In the genomic region with DNA sequence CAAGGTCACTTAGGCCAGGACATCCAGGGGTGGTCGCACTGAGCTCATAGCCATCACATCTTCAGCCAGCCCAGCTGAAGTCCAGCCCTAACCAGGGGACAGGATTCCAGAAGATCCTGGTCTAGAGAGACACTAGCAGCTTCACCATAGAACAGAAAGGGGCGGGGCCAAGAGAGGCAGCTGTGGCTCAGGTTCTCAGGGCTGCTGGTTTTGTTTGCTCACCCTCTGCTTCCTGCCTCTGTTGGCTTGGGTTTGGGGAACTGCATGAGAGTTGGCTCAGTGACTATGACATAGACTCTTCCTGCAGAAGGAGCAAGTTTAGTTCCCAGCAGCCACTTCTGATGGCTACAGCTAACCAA, we compare ENCODE assay signal across 8 mouse cellular contexts. TPM values are rescaled to one million over a fixed set of nuclear protein-coding genes. Genes with fewer than 3 reads are reported as not detected.
DNase-seq lines count a peak whose midpoint lies in the region; ATAC-seq and TF ChIP-seq lines count a peak whose summit lies in the region.

No protein-coding gene starts in this region.

- peak; percentile 54 for DNase-seq in cerebellum, adult 11-12 months
- DNase-seq in cerebellum, adult 2 months = no peak
- peak; percentile 91 for DNase-seq in CH12.LX (ENCODE audit: extremely low read depth)
- peak; percentile 34 to 51 for DNase-seq in heart, postnatal 14 days
- DNase-seq in embryo, embryonic 10 days (ENCODE audit: low spot score) = no peak
- DNase-seq in urinary bladder, postnatal 25 days (ENCODE audit: low spot score) = no peak

- H3K27ac ChIP-seq in cerebellum, adult 2 months (ENCODE audit: insufficient read depth, low read length) = no peak overlapping the region
- peak overlapping the region; percentile 27 for H3K27ac ChIP-seq in CH12.LX (ENCODE audit: insufficient read depth, low read depth)
- H3K27ac ChIP-seq in forebrain, embryonic 16.5 days (ENCODE audit: low read length) = no peak overlapping the region

- no peak for TF ChIP-seq EP300 in CH12.LX (IDR thresholded peaks at IDR 0.05; ENCODE audit: low read length)

- no peaks in the 10 kb centered on the region for H3K9me3 ChIP-seq in CH12.LX (replicated peaks; ENCODE audit: low read length)
- H3K9me3 ChIP-seq in forebrain, embryonic 16.5 days (ENCODE audit: control insufficient read depth, low read length) = no peaks in the 10 kb centered on the region

- no peak overlapping the region for H3K4me2 ChIP-seq in CH12.LX (ENCODE audit: insufficient read depth, low read depth, poor library complexity, severe bottlenecking)
- H3K4me2 ChIP-seq in forebrain, embryonic 16.5 days (ENCODE audit: low read length) = no peak overlapping the region

- H3K79me2 ChIP-seq in CH12.LX (replicated peaks; ENCODE audit: control insufficient read depth, extremely low read depth, insufficient read depth, poor library complexity, severe bottlenecking) = peaks cover 10% of the 10 kb centered on the region

- peaks cover 12% of the 10 kb centered on the region for H3K4me1 ChIP-seq in cerebellum, adult 2 months (ENCODE audit: control insufficient read depth, insufficient read depth, low read length)
- peaks cover 12 to 45% of the 10 kb centered on the region in 2 experiments for H3K4me1 ChIP-seq in CH12.LX (ENCODE audit: control insufficient read depth in 1 of 2, insufficient read depth in 2 of 2)
- H3K4me1 ChIP-seq in forebrain, embryonic 16.5 days (replicated peaks; ENCODE audit: control insufficient read depth, insufficient read depth, low read length) = peaks cover 21% of the 10 kb centered on the region

- TF ChIP-seq RAD21 in CH12.LX (IDR thresholded peaks at IDR 0.05; ENCODE audit: low read depth, low read length) = no peak

- peak; percentile 51 for ATAC-seq in monocyte, adult 5-6 weeks (replicated peaks; ENCODE audit: insufficient number of reproducible peaks, low FRiP score, low TSS enrichment, poor library complexity, severe bottlenecking)
- no peak for ATAC-seq in forebrain, embryonic 16.5 days

- no peak for TF ChIP-seq CTCF in cerebellum, adult 2 months (IDR thresholded peaks at IDR 0.05; ENCODE audit: borderline replicate concordance, insufficient read depth, low read depth, low read length)
- no peak for TF ChIP-seq CTCF in CH12.LX (conservative IDR thresholded peaks at IDR 0.05 in 1 of 2, IDR thresholded peaks at IDR 0.05 in 1 of 2; ENCODE audit: low read depth in 2 of 2, low read length in 2 of 2)

- no peak overlapping the region for H3K9ac ChIP-seq in CH12.LX (ENCODE audit: insufficient read depth, low read depth)
- no peak overlapping the region for H3K9ac ChIP-seq in forebrain, embryonic 16.5 days (replicated peaks; ENCODE audit: low read depth, low read length)

- H3K27me3 ChIP-seq in cerebellum, adult 2 months (ENCODE audit: control insufficient read depth, insufficient read depth, low read length) = no peaks in the 10 kb centered on the region
- H3K27me3 ChIP-seq in CH12.LX (replicated peaks) = no peaks in the 10 kb centered on the region
- no peaks in the 10 kb centered on the region for H3K27me3 ChIP-seq in forebrain, embryonic 16.5 days (replicated peaks; ENCODE audit: control insufficient read depth, insufficient read depth, low read length)

- dilution Hi-C loops in CH12.LX (cut with MboI; ENCODE audit: extremely low pct_ligation_motif_present, extremely low pct_unique_long_range_greater_than_20kb, low sequenced_read_pairs) = no loop called here

- in situ Hi-C loops in CH12.LX (cut with MboI; ENCODE audit: low pct_ligation_motif_present, low pct_unique_long_range_greater_than_20kb, low sequenced_read_pairs) = no loop called here

- TF ChIP-seq POLR2A in cerebellum, adult 2 months (IDR thresholded peaks at IDR 0.05; ENCODE audit: borderline replicate concordance, insufficient read depth, low read length) = no peak
- no peak for TF ChIP-seq POLR2A in CH12.LX (IDR thresholded peaks at IDR 0.05; ENCODE audit: low read depth, low read length)

- H3K36me3 ChIP-seq in CH12.LX (replicated peaks in 1 of 2; ENCODE audit: control insufficient read depth in 1 of 2, insufficient read depth in 1 of 2, low read length in 1 of 2) = peaks cover 8 to 19% of the 10 kb centered on the region in 2 experiments
- H3K36me3 ChIP-seq in forebrain, embryonic 16.5 days (ENCODE audit: control insufficient read depth, insufficient read depth) = peaks cover 4% of the 10 kb centered on the region; the same call in 1 of the 2 replicates

- intact Hi-C loops in heart, postnatal 14 days (cut with DNase I) = no loop called here

- no peak overlapping the region for H3K4me3 ChIP-seq in cerebellum, adult 2 months (replicated peaks; ENCODE audit: insufficient read depth, low read depth, low read length)
- no peak overlapping the region for H3K4me3 ChIP-seq in CH12.LX (replicated peaks in 1 of 3; ENCODE audit: low read depth in 2 of 3, low read length in 2 of 3, poor library complexity in 1 of 3)
- no peak overlapping the region for H3K4me3 ChIP-seq in forebrain, embryonic 16.5 days (replicated peaks; ENCODE audit: low read length)

- 93% methylated on average over 2 of the region's 2 CpGs for WGBS in cerebellum, adult 2 months
- WGBS in forebrain, embryonic 16.5 days = 96% methylated on average over 2 of the region's 2 CpGs

TF ChIP-seq in CH12.LX, 34 proteins besides CTCF, POLR2A, EP300 and RAD21:
- TF ChIP-seq MAFK (IDR thresholded peaks at IDR 0.05; ENCODE audit: insufficient replicate concordance, low read length) (no peak), ELF1 (IDR thresholded peaks at IDR 0.05; ENCODE audit: low read depth, low read length) (0 out of 2 replicates have a peak, but pooled peaks have one; percentile 45), ETS1 (conservative IDR thresholded peaks at IDR 0.05; ENCODE audit: low read depth, low read length) (0 out of 2 replicates have a peak, but pooled peaks have one; percentile 8), POLR2AphosphoS2 (IDR thresholded peaks at IDR 0.05; ENCODE audit: low read depth, low read length) (no peak), PAX5 (IDR thresholded peaks at IDR 0.05; ENCODE audit: low read length) (no peak), UBTF (IDR thresholded peaks at IDR 0.05; ENCODE audit: low read depth, low read length) (no peak), JUND (conservative IDR thresholded peaks at IDR 0.05; ENCODE audit: low read depth, low read length) (no peak), E2F4 (IDR thresholded peaks at IDR 0.05; ENCODE audit: insufficient replicate concordance, low read depth, low read length) (no peak)
TF ChIP-seq in CH12.LX: peak in this region for 2.

RNA-seq across cellular contexts. Expression of a gene that starts 1.9 kb away (rescaled TPM):
- 32.0 and 34.7 TPM in 2 replicates for polyA plus RNA-seq in cerebellum, adult 2 months (2012; rRNA removed)
- 12.0 and 14.4 TPM in 2 replicates for total RNA-seq in CH12.LX (2012; rRNA removed)
- total RNA-seq in CH12.LX (2014; rRNA removed) = 5.0 and 5.2 TPM in 2 replicates
- polyA plus RNA-seq in CH12.LX (2012; ENCODE audit: insufficient read length, low read depth) = 13.1 and 16.5 TPM in 2 replicates
- total RNA-seq in heart, postnatal 14 days (2021) = 10 to 100 TPM; 10.7 to 10.8 TPM
- total RNA-seq in monocyte, adult 5-6 weeks (2017) = 9.1 to 21.0 TPM (median 12.5 TPM) in 3 replicates
- polyA plus RNA-seq in forebrain, embryonic 16.5 days (2015; fragmentation: Nextera tagmentation; extraction: Ambion mirVana) = 16.2 and 19.9 TPM in 2 replicates

RNA-seq across cellular contexts. Expression of a gene that starts 27.2 kb away (rescaled TPM):
- polyA plus RNA-seq in cerebellum, adult 2 months (2012; rRNA removed) = 3.3 and 3.7 TPM in 2 replicates
- total RNA-seq in CH12.LX (2012; rRNA removed) (not detected in 2 replicates), CH12.LX (2014; rRNA removed) (not detected in 2 replicates)
- polyA plus RNA-seq in CH12.LX (2012; ENCODE audit: insufficient read length, low read depth) = not detected in 2 replicates
- total RNA-seq in heart, postnatal 14 days (2021) = under 1 TPM; 0.43 to 0.63 TPM
- 1.7 to 19.4 TPM (median 15.0 TPM) in 3 replicates for total RNA-seq in monocyte, adult 5-6 weeks (2017)
- polyA plus RNA-seq in forebrain, embryonic 16.5 days (2015; fragmentation: Nextera tagmentation; extraction: Ambion mirVana) = 16.9 and 20.6 TPM in 2 replicates

RNA-seq across cellular contexts. Expression of a gene that starts 34.3 kb away (rescaled TPM):
- 54.9 and 56.3 TPM in 2 replicates for polyA plus RNA-seq in cerebellum, adult 2 months (2012; rRNA removed)
- total RNA-seq in CH12.LX (2012; rRNA removed) = 30.0 and 33.6 TPM in 2 replicates
- total RNA-seq in CH12.LX (2014; rRNA removed) = 18.2 and 20.0 TPM in 2 replicates
- polyA plus RNA-seq in CH12.LX (2012; ENCODE audit: insufficient read length, low read depth) = 49.1 and 59.1 TPM in 2 replicates
- total RNA-seq in heart, postnatal 14 days (2021) = 10 to 100 TPM; 33.0 to 33.6 TPM
- total RNA-seq in monocyte, adult 5-6 weeks (2017) = 60.0 to 62.1 TPM (median 60.1 TPM) in 3 replicates
- 79.3 and 93.7 TPM in 2 replicates for polyA plus RNA-seq in forebrain, embryonic 16.5 days (2015; fragmentation: Nextera tagmentation; extraction: Ambion mirVana)

RNA-seq across cellular contexts. Expression of a gene that starts 47.2 kb away (rescaled TPM):
- polyA plus RNA-seq in cerebellum, adult 2 months (2012; rRNA removed) = 386 and 396 TPM in 2 replicates
- total RNA-seq in CH12.LX (2012; rRNA removed) = 0.30 and 0.34 TPM in 2 replicates
- total RNA-seq in CH12.LX (2014; rRNA removed) = 0.05 and 0.18 TPM in 2 replicates
- polyA plus RNA-seq in CH12.LX (2012; ENCODE audit: insufficient read length, low read depth) = 0.71 and 0.83 TPM in 2 replicates
- total RNA-seq in heart, postnatal 14 days (2021) = under 1 TPM; 0.73 to 0.91 TPM
- 0.11 to 1.7 TPM (median 0.29 TPM) in 3 replicates for total RNA-seq in monocyte, adult 5-6 weeks (2017)
- 13.1 and 22.4 TPM in 2 replicates for polyA plus RNA-seq in forebrain, embryonic 16.5 days (2015; fragmentation: Nextera tagmentation; extraction: Ambion mirVana)

RNA-seq across cellular contexts. Expression of a gene that starts 55.9 kb away (rescaled TPM):
- 203 and 218 TPM in 2 replicates for polyA plus RNA-seq in cerebellum, adult 2 months (2012; rRNA removed)
- total RNA-seq in CH12.LX (2012; rRNA removed) = 4.4 and 5.5 TPM in 2 replicates
- 0.85 and 1.1 TPM in 2 replicates for total RNA-seq in CH12.LX (2014; rRNA removed)
- polyA plus RNA-seq in CH12.LX (2012; ENCODE audit: insufficient read length, low read depth) = 0.94 and 0.98 TPM in 2 replicates
- 10 to 100 TPM; 43.7 to 58.5 TPM for total RNA-seq in heart, postnatal 14 days (2021)
- 37.3 to 58.3 TPM (median 46.8 TPM) in 3 replicates for total RNA-seq in monocyte, adult 5-6 weeks (2017)
- 45.7 and 63.9 TPM in 2 replicates for polyA plus RNA-seq in forebrain, embryonic 16.5 days (2015; fragmentation: Nextera tagmentation; extraction: Ambion mirVana)

Comparison
In these comparisons a context has a peak if more than half of its experiments do, and no peak if none do; other contexts are left out.
1. DNase-seq: peak in cerebellum, adult 11-12 months (single experiment), CH12.LX (single experiment) and heart, postnatal 14 days (2 of 2); none in cerebellum, adult 2 months (0 of 2), embryo, embryonic 10 days (single experiment) and urinary bladder, postnatal 25 days (single experiment).